Mouse (Mus musculus): ENCODE measurements around the gene Fnbp1l. TPM values are rescaled to one million over a fixed set of nuclear protein-coding genes. Genes with fewer than 3 reads are reported as not detected.

Gene Fnbp1l
- polyA plus RNA-seq (2015; fragmentation: Nextera tagmentation; extraction: Ambion mirVana), result 8.7 and 9.3 TPM in 2 replicates

DNA sequence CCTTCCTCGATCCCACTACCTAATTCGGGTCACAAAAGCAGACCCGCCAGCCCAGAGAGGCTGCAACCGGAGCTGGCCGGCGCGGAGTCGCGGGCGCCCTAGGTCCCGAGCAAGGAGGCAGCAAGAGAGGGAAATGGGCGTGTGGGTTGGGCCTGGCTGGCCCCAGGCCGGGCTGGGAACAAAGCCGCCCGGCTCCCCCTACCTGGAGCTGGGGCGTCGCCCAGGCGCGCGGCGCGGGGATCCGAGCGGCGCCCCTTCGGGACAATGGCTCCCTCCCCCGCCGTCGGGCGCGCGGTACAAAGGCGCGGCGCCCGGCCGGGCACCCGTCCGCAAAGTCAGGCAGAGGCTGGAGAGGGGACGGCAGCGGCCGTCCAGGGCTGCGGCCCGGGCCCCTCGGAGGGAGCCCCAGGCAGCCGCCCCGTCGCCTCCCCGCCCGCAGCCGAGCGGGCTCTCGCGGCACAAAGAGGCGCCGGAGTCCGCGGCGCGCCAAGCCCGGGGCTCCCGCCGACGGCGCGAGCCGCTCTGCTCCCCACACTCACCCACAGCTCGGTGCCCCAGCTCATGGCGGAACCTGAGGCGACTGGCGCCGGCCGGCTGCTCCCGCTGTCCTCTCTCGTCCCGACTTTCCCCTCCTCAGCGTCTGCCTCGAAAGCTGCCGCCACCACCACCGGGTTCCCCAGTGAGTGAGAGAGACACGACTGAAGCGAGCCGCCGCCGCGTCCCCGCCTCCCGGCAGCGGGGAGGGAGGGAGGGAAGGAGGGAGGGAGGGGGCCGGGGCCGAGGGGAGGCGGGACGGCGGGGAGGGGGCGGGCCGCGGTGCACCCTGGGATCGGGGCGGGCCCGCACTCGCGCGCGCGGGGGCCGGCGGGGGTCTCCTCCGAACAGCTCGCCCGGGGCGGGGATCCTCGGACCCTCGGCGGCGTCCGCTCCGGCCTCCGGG, at the start of gene Fnbp1l:
Fnbp1l (minus strand) TSS at position 725 of the 940 bp plus-strand sequence.

Small RNA genes within 50 kb of the gene (microRNA-seq; reads per million reads assigned to microRNA genes)
- gene Mir7657, result 0 reads per million in 2 experiments

Other genes with a start within 250 kb of the Fnbp1l start
- gene Pde5a, start 109.2 kb upstream of the Fnbp1l start, polyA plus RNA-seq (2015; fragmentation: Nextera tagmentation; extraction: Ambion mirVana), result 1.6 and 2.1 TPM in 2 replicates